Mouse (Mus musculus): Measurements from ENCODE around the gene Rbpjl. TPM values are rescaled to one million over a fixed set of nuclear protein-coding genes. Genes with fewer than 3 reads are reported as not detected.

Gene Rbpjl
- polyA plus RNA-seq, 1 experiment from 2014 or later, result 0.10 TPM

DNA sequence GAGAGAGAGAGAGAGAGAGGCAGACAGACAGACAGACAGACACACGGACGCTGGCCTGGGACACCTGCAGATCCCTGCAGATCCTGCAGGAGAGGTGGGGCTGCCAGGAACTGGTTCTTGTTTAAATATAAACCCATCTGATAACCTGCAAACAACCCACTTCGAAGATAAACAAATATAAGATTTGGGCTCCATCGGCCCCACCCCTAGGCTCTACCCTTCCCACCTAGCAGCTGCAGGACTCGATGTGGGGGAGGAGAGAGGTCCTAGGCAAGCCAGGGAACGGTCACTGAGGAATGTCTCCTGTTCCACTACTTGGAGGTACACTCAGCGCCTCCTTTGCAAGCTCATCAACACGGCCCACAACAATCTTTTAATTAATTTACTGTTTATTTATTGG lies 35.3 kb downstream of the Rbpjl start:
- Histone ChIP-seq H3K4me3 (replicated peaks; ENCODE audit: low read length) (no peak overlapping the region), H3K27me3 (replicated peaks; ENCODE audit: control insufficient read depth, insufficient read depth, low read length) (peaks cover 4% of the 10 kb centered on the region; the same call in 1 of the 2 replicates), H3K4me2 (ENCODE audit: low read length) (no peak overlapping the region), H3K9ac (replicated peaks; ENCODE audit: low read depth, low read length) (no peak overlapping the region), H3K36me3 (ENCODE audit: control insufficient read depth, insufficient read depth) (no peaks in the 10 kb centered on the region), H3K9me3 (ENCODE audit: control insufficient read depth, low read length) (no peaks in the 10 kb centered on the region), H3K27ac (ENCODE audit: low read length) (no peak overlapping the region), H3K4me1 (replicated peaks; ENCODE audit: control insufficient read depth, insufficient read depth, low read length) (peaks cover 11% of the 10 kb centered on the region)
- 67% methylated on average over 8 of the region's 8 CpGs for WGBS
- no peak for ATAC-seq

DNA sequence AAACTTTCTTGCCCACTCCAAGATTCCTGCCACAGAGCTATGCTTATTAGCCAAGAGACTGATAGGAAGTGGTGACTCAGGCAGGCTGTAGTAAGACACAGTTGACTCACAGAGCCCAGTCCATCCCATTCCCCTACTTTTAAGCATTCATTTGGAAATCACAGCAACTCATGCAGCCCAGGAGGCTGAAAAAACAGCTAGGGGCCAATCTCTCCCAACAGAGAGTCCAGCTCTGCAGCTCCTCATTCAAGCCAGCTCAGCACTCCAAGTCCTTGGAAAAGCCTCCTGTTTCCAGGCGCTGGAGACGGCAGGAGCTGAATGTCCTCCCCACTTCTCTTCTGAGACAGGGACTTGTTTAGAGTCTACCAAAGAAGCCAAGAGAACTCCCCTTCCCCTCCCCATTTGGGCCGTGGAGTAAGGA lies 36.1 kb downstream of the Rbpjl start:
- H3K36me3 ChIP-seq (ENCODE audit: control insufficient read depth, insufficient read depth), result no peaks in the 10 kb centered on the region
- ATAC-seq, result no peak
- 63% methylated on average over 3 of the region's 3 CpGs for WGBS

DNA sequence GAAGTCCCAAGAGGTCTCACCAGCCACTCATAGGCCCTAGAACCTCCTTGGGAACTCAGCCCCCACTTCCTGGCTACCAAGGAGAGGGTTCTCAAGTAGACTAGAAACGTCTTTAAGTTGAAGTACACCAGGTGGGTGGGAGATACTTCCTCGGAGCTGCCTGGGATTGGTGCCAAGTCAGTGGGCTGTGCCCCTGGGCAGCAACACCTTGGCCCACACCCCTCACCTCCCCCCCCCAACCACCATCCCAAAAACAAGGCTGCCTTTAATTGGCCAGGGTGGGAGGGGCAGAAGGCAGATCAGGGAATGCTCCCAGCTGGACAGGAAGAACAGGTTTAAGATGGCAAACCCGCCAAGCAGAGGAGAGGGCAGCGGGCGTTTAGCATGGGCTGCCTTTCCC lies 37.4 kb downstream of the Rbpjl start:
- no peak overlapping the region for H3K9ac ChIP-seq (replicated peaks; ENCODE audit: low read depth, low read length)
- H3K36me3 ChIP-seq (ENCODE audit: control insufficient read depth, insufficient read depth), result no peaks in the 10 kb centered on the region
- H3K4me3 ChIP-seq (replicated peaks; ENCODE audit: low read length), result no peak overlapping the region
- peaks cover 7% of the 10 kb centered on the region; the same call in 1 of the 2 replicates for H3K27me3 ChIP-seq (replicated peaks; ENCODE audit: control insufficient read depth, insufficient read depth, low read length)
- peaks cover 15% of the 10 kb centered on the region for H3K4me1 ChIP-seq (replicated peaks; ENCODE audit: control insufficient read depth, insufficient read depth, low read length)
- H3K9me3 ChIP-seq (ENCODE audit: control insufficient read depth, low read length), result no peaks in the 10 kb centered on the region
- WGBS, result 78% methylated on average over 5 of the region's 5 CpGs
- no peak overlapping the region for H3K4me2 ChIP-seq (ENCODE audit: low read length)
- H3K27ac ChIP-seq (ENCODE audit: low read length), result no peak overlapping the region
- no peak for ATAC-seq

More for the DNA sequence above, 36.1 kb downstream of the Rbpjl start:
- peaks cover 15% of the 10 kb centered on the region for H3K4me1 ChIP-seq (replicated peaks; ENCODE audit: control insufficient read depth, insufficient read depth, low read length)
- no peak overlapping the region for H3K4me3 ChIP-seq (replicated peaks; ENCODE audit: low read length)
- peaks cover 4% of the 10 kb centered on the region; the same call in 1 of the 2 replicates for H3K27me3 ChIP-seq (replicated peaks; ENCODE audit: control insufficient read depth, insufficient read depth, low read length)
- no peak overlapping the region for H3K9ac ChIP-seq (replicated peaks; ENCODE audit: low read depth, low read length)
- no peaks in the 10 kb centered on the region for H3K9me3 ChIP-seq (ENCODE audit: control insufficient read depth, low read length)
- no peak overlapping the region for H3K27ac ChIP-seq (ENCODE audit: low read length)
- no peak overlapping the region for H3K4me2 ChIP-seq (ENCODE audit: low read length)

DNA sequence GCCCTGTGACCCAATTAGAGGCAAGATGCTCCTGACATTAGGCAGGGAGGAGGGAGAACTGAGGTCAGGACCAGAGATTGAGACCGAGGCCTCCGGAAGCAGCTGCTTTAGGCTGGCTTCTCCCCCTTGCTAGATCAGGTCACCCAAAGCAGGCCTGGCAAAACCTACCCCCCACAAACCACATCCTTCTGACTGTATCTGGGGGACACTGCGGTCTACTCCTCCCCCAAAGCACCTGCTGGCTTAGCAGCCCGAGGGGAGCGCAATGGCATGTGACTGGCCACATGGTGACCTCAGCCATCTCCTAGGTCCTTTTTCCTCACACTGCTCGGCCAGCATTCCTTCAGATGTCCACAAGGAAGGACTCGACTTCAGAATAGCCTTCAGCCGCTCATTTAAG lies 38.2 kb downstream of the Rbpjl start:
- H3K27ac ChIP-seq (ENCODE audit: low read length), result no peak overlapping the region
- 43% methylated on average over 8 of the region's 8 CpGs for WGBS
- peaks cover 7% of the 10 kb centered on the region; the same call in 1 of the 2 replicates for H3K27me3 ChIP-seq (replicated peaks; ENCODE audit: control insufficient read depth, insufficient read depth, low read length)
- no peaks in the 10 kb centered on the region for H3K9me3 ChIP-seq (ENCODE audit: control insufficient read depth, low read length)
- no peak overlapping the region for H3K9ac ChIP-seq (replicated peaks; ENCODE audit: low read depth, low read length)
- H3K4me2 ChIP-seq (ENCODE audit: low read length), result no peak overlapping the region
- no peak for ATAC-seq
- H3K36me3 ChIP-seq (ENCODE audit: control insufficient read depth, insufficient read depth), result no peaks in the 10 kb centered on the region
- H3K4me3 ChIP-seq (replicated peaks; ENCODE audit: low read length), result no peak overlapping the region
- H3K4me1 ChIP-seq (replicated peaks; ENCODE audit: control insufficient read depth, insufficient read depth, low read length), result peaks cover 15% of the 10 kb centered on the region

DNA sequence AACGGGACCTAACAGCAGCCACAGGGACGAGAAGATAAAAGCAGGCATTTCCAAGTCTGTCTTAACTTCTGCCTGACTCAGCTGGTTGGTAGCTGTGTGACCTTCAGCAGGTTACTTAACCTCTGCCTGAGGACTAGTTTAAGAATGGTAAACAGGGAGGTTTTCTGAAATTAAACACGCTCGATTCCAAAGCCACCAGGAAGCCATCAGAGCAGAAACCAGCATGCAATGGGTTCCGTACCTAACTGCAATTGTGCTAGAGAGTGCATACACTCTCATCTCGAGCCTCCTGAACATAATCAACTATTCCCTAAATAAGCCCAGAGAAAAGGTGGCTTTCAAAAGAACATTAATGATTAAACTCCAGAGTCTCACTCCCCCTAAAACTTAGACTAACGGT lies 38.8 kb downstream of the Rbpjl start:
- no peak overlapping the region for H3K27ac ChIP-seq (ENCODE audit: low read length)
- no peaks in the 10 kb centered on the region for H3K9me3 ChIP-seq (ENCODE audit: control insufficient read depth, low read length)
- peaks cover 15% of the 10 kb centered on the region for H3K4me1 ChIP-seq (replicated peaks; ENCODE audit: control insufficient read depth, insufficient read depth, low read length)
- no peak for ATAC-seq
- no peak overlapping the region for H3K4me2 ChIP-seq (ENCODE audit: low read length)
- peaks cover 7% of the 10 kb centered on the region; the same call in 1 of the 2 replicates for H3K27me3 ChIP-seq (replicated peaks; ENCODE audit: control insufficient read depth, insufficient read depth, low read length)
- H3K36me3 ChIP-seq (ENCODE audit: control insufficient read depth, insufficient read depth), result no peaks in the 10 kb centered on the region
- H3K4me3 ChIP-seq (replicated peaks; ENCODE audit: low read length), result no peak overlapping the region; the same call in 1 of the 2 replicates
- no peak overlapping the region for H3K9ac ChIP-seq (replicated peaks; ENCODE audit: low read depth, low read length)
- WGBS, result 37% methylated on average over 7 of the region's 7 CpGs

DNA sequence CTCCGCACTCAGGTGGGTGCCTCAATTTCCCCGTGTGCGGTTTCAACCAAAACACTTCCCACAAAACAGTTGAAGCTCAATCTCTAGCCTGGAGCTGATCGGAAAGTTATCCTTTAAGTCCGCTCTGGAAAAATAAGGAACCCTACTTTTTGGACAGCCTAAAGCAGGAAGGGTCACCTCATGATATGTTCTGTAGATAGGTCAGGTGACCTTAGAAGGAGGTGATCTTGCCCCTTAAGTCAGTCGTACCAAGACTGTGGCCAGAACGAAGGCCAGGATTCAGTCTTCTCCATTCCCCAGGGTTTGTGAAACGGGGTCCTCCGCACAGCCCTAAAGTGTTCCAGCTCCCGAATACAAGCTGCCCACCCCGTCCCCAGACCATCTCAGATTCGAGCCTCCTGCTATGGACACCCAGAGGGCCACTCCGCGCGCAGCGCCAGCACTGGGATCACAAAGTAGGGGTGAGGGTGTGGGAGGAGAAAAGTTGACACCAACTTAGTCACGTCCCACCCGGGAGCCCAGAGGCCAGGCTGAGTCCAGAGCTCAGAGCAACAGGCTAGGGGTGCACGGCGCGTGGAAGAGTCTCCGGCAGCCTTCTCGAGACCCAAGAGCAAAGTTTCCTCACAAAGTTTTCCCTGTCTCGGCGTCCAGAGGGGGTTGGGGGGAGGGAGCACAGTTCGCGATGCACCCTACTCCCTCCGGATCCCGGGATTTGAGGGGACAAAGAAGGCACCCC lies 39.5 kb downstream of the Rbpjl start:
- Histone ChIP-seq H3K9me3 (ENCODE audit: control insufficient read depth, low read length) (no peaks in the 10 kb centered on the region), H3K4me1 (replicated peaks; ENCODE audit: control insufficient read depth, insufficient read depth, low read length) (peaks cover 15% of the 10 kb centered on the region), H3K27ac (ENCODE audit: low read length) (no peak overlapping the region), H3K4me2 (ENCODE audit: low read length) (peak overlapping the region; percentile 92), H3K9ac (replicated peaks; ENCODE audit: low read depth, low read length) (peak overlapping the region; percentile 63), H3K36me3 (ENCODE audit: control insufficient read depth, insufficient read depth) (no peaks in the 10 kb centered on the region), H3K27me3 (replicated peaks; ENCODE audit: control insufficient read depth, insufficient read depth, low read length) (peaks cover 7% of the 10 kb centered on the region; the same call in 1 of the 2 replicates), H3K4me3 (replicated peaks; ENCODE audit: low read length) (peak overlapping the region; percentile 52)
- peak; percentile 49 for ATAC-seq
- 2% methylated on average over 29 of the region's 29 CpGs for WGBS

DNA sequence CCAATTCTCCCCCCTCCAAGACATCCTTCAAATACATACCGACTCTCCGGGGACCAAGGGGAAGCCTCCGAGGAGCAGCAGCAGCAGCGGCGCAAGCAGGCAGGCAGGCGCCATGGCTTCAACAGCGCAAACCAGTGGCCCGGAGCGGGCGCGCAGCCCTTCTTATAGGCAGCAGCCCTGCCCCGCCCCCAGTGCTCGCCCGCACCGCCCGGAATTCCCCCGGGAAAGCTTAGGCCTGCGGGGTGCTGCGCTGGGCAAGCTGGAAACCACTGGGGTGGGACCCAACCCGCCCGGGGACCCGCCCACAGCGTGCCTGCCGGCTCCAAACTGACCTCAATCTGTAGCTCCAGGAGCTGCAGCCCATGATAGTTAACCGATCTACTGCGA lies 40.1 kb downstream of the Rbpjl start:
- Histone ChIP-seq H3K27me3 (replicated peaks; ENCODE audit: control insufficient read depth, insufficient read depth, low read length) (peaks cover 7% of the 10 kb centered on the region; the same call in 1 of the 2 replicates), H3K27ac (ENCODE audit: low read length) (no peak overlapping the region), H3K9ac (replicated peaks; ENCODE audit: low read depth, low read length) (peak overlapping the region; percentile 63), H3K4me1 (replicated peaks; ENCODE audit: control insufficient read depth, insufficient read depth, low read length) (peaks cover 15% of the 10 kb centered on the region), H3K36me3 (ENCODE audit: control insufficient read depth, insufficient read depth) (no peaks in the 10 kb centered on the region), H3K4me3 (replicated peaks; ENCODE audit: low read length) (peak overlapping the region; percentile 52), H3K4me2 (ENCODE audit: low read length) (peak overlapping the region; percentile 92), H3K9me3 (ENCODE audit: control insufficient read depth, low read length) (no peaks in the 10 kb centered on the region)
- under 1% methylated on average over 26 of the region's 26 CpGs for WGBS
- peak; percentile 95 for ATAC-seq

DNA sequence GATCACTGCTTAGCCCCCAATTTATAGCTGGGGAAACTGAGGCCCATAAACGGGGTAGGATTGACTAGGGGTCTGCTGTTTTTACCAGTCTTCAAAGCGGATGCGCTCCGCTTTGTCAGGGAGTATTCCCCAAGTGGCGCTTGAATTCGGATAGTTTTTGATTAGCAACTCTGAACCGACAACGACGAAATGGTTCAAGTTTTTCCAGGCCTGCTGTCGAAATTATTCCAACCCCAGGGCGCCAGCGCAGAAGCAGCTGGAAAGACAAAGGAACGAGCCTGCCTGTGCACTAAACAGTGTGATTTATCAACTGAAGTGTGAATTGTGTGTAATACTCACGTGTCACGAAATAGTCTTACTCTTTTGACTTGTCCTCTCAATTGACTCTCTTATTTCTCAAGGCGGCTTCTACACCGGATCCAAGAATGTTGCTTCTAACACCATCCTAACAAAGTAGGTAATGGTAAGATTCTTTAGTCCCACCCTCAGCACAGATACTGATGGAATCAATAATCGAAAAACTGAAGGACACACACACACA lies 40.6 kb downstream of the Rbpjl start, which contains the start of gene Sdc4:
Sdc4 (minus strand) TSS at position 428 of the 541 bp plus-strand sequence.
- 8% methylated on average over 18 of the region's 18 CpGs for WGBS
- H3K36me3 ChIP-seq (ENCODE audit: control insufficient read depth, insufficient read depth), result no peaks in the 10 kb centered on the region
- peaks cover 7% of the 10 kb centered on the region; the same call in 1 of the 2 replicates for H3K27me3 ChIP-seq (replicated peaks; ENCODE audit: control insufficient read depth, insufficient read depth, low read length)
- H3K27ac ChIP-seq (ENCODE audit: low read length), result no peak within 1 kb of the TSS
- H3K4me3 ChIP-seq (replicated peaks; ENCODE audit: low read length), result peak within 1 kb of the TSS; percentile 52
- peak within 1 kb of the TSS; percentile 63 for H3K9ac ChIP-seq (replicated peaks; ENCODE audit: low read depth, low read length)
- H3K9me3 ChIP-seq (ENCODE audit: control insufficient read depth, low read length), result no peaks in the 10 kb centered on the region
- ATAC-seq, result no peak
- H3K4me1 ChIP-seq (replicated peaks; ENCODE audit: control insufficient read depth, insufficient read depth, low read length), result peaks cover 15% of the 10 kb centered on the region
- peak within 1 kb of the TSS; percentile 92 for H3K4me2 ChIP-seq (ENCODE audit: low read length)

DNA sequence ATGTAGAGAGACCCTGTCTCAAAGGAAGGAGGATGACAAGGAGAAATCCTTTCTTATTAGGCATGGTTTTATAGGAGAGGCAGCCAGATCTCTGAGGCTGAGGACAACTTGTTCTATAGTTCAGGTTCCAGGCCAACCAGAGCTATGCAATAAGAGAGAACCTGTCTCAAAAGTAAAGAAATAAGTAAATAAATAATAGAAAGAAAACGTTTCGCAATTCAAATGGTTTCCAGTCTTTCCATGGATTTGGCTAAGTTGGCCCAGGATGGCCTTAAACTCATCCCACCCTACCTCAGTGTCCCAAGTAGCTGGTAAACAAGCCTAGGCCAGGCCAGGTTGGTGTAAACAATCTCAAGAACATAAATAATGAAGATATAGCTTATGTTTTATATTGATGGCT lies 41.8 kb downstream of the Rbpjl start:
- 89% methylated on average over 2 of the region's 2 CpGs for WGBS
- no peak for ATAC-seq
- no peak overlapping the region for H3K9ac ChIP-seq (replicated peaks; ENCODE audit: low read depth, low read length)
- no peak overlapping the region for H3K4me3 ChIP-seq (replicated peaks; ENCODE audit: low read length)
- H3K27ac ChIP-seq (ENCODE audit: low read length), result no peak overlapping the region
- H3K4me2 ChIP-seq (ENCODE audit: low read length), result no peak overlapping the region
- peaks cover 7% of the 10 kb centered on the region; the same call in 1 of the 2 replicates for H3K27me3 ChIP-seq (replicated peaks; ENCODE audit: control insufficient read depth, insufficient read depth, low read length)
- H3K9me3 ChIP-seq (ENCODE audit: control insufficient read depth, low read length), result no peaks in the 10 kb centered on the region
- H3K4me1 ChIP-seq (replicated peaks; ENCODE audit: control insufficient read depth, insufficient read depth, low read length), result peaks cover 15% of the 10 kb centered on the region
- H3K36me3 ChIP-seq (ENCODE audit: control insufficient read depth, insufficient read depth), result no peaks in the 10 kb centered on the region
